Mouse (Mus musculus) erythroblast, embryonic 14.5 days (primary cell): Measurements from ENCODE around the gene B3galnt2. TPM values are rescaled to one million over a fixed set of nuclear protein-coding genes. Genes with fewer than 3 reads are reported as not detected.

Source experiments
- H3K27me3 ChIP-seq: 2 replicates; pipeline ENCODE4 v1.6.1; 2012; ENCODE audit warnings: inconsistent platforms; ENCODE audit not compliant: control insufficient read depth
- H3K36me3 ChIP-seq: 2 replicates; pipeline ENCODE4 v1.6.1; 2012; ENCODE audit warnings: mild to moderate bottlenecking, inconsistent platforms; ENCODE audit not compliant: control insufficient read depth
- H3K4me1 ChIP-seq: 2 replicates; pipeline ENCODE4 v1.6.1; 2012; ENCODE audit warnings: inconsistent platforms; ENCODE audit not compliant: control insufficient read depth
- H3K4me3 ChIP-seq: replicated peaks from 2 replicates; pipeline ENCODE3; 2012; ENCODE audit warnings: moderate library complexity, mild to moderate bottlenecking, inconsistent platforms
- H3K9me3 ChIP-seq: 2 replicates; pipeline ENCODE4 v1.6.1; 2012; ENCODE audit warnings: low read length, inconsistent platforms, mixed read lengths; ENCODE audit not compliant: control insufficient read depth
- GATA1 ChIP-seq: IDR thresholded peaks from 2 replicates; pipeline ENCODE4 v1.6.1; 2012; ENCODE audit warnings: low read length, inconsistent platforms, mixed read lengths
- TAL1 ChIP-seq: IDR thresholded peaks from 3 replicates; pipeline ENCODE4 v1.6.1; 2012; ENCODE audit warnings: low read length, inconsistent platforms, mixed read lengths
- polyA plus RNA-seq: library from polyadenylated mRNA; stranded (reverse); fragments of >175 nt; gene quantifications from 2 replicates; pipeline ENCODE4 v1.2.3, GENCODE M21; 2012

Gene B3galnt2
- polyA plus RNA-seq, 1 experiment, result 3.0 TPM

DNA sequence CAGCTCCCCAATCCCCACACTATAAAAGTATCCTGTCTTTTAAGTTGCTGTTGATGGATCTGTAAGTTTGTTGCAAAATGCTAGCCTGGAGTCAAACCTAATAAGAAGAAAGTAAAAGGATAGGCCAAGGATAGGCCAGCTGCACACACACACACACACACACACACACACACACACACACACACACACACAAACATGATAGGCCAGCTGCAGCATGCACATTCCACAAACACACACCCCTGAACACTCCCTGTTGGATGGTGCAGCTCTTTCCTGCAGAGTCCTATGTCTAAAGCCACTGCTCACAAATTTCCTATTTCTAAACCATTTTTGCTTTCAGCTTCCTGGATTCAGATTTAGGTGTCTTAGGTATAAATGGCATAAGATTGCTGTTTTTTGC lies 89.6 kb downstream of the B3galnt2 start:
- Histone ChIP-seq H3K4me3 (no peak overlapping the region), H3K36me3 (peaks cover 16% of the 10 kb centered on the region), H3K9me3 (no peaks in the 10 kb centered on the region), H3K27me3 (no peaks in the 10 kb centered on the region), H3K4me1 (peaks cover 16% of the 10 kb centered on the region)
- TF ChIP-seq GATA1 (no peak), TAL1 (no peak)

DNA sequence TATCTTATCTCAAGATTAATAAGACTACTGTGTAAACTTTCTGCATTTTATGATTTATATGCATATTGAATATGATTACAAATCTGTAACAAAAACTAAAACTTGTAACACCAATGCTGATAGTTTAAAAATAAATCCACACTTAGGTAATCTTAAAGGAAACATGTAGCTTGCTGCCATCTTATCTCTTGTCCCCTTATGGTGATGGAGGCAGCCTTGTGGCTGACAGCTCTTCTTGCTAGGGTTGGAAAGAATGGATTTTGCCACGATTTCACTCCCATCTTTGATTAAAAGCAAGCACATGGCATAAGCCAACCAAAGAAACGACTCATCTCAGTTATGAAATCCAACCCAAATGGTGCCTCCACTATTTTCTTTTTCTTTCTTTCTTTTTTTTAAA lies 90.3 kb downstream of the B3galnt2 start:
- Histone ChIP-seq H3K4me3 (no peak overlapping the region), H3K36me3 (peaks cover 22% of the 10 kb centered on the region), H3K4me1 (peaks cover 16% of the 10 kb centered on the region), H3K9me3 (no peaks in the 10 kb centered on the region), H3K27me3 (no peaks in the 10 kb centered on the region)
- TF ChIP-seq TAL1, result no peak
- TF ChIP-seq GATA1, result no peak

Other genes with a start within 250 kb of the B3galnt2 start
- gene Gng4, start 170.4 kb upstream of the B3galnt2 start, polyA plus RNA-seq, result not detected in 2 replicates
- 0.36 and 0.59 TPM in 2 replicates for gene Tbce, start 85.2 kb downstream of the B3galnt2 start, polyA plus RNA-seq
- gene Arid4b, start 108.8 kb downstream of the B3galnt2 start, polyA plus RNA-seq, result 0.57 and 0.62 TPM in 2 replicates
- gene Ggps1, start 109.0 kb downstream of the B3galnt2 start, polyA plus RNA-seq, result 0.13 and 0.23 TPM in 2 replicates